Mouse (Mus musculus) myocyte (in vitro differentiated cells): ENCODE data around the gene Myh11.

Experiments
- POLR2A ChIP-seq: IDR thresholded peaks from one replicate; pipeline ENCODE4 v1.6.1; 2011; ENCODE audit warnings: low read depth, mild to moderate bottlenecking, control low read depth, moderate library complexity; ENCODE audit not compliant: insufficient read length
- POLR2AphosphoS2 ChIP-seq: IDR thresholded peaks from one replicate; pipeline ENCODE4 v1.6.1; 2011; ENCODE audit warnings: low read depth, control low read depth; ENCODE audit not compliant: insufficient read length
- TCF12 ChIP-seq: IDR thresholded peaks from one replicate; pipeline ENCODE4 v1.6.1; 2011; ENCODE audit warnings: mild to moderate bottlenecking, control low read depth; ENCODE audit not compliant: poor library complexity, insufficient read depth, severe bottlenecking

- no peak for TF ChIP-seq POLR2A
- no peak for TF ChIP-seq TCF12
- no peak for TF ChIP-seq POLR2AphosphoS2
These were observed 12.0 kb upstream of the Myh11 start for GRCm38 (mm10) chr16:14303148-14303547.
